Mouse (Mus musculus): Measurements from ENCODE around the gene Sdc3. TPM values are rescaled to one million over a fixed set of nuclear protein-coding genes. Genes with fewer than 3 reads are reported as not detected.

Gene Sdc3
- 0.38 TPM for polyA plus RNA-seq (2017; shearing (Covaris generic))

DNA sequence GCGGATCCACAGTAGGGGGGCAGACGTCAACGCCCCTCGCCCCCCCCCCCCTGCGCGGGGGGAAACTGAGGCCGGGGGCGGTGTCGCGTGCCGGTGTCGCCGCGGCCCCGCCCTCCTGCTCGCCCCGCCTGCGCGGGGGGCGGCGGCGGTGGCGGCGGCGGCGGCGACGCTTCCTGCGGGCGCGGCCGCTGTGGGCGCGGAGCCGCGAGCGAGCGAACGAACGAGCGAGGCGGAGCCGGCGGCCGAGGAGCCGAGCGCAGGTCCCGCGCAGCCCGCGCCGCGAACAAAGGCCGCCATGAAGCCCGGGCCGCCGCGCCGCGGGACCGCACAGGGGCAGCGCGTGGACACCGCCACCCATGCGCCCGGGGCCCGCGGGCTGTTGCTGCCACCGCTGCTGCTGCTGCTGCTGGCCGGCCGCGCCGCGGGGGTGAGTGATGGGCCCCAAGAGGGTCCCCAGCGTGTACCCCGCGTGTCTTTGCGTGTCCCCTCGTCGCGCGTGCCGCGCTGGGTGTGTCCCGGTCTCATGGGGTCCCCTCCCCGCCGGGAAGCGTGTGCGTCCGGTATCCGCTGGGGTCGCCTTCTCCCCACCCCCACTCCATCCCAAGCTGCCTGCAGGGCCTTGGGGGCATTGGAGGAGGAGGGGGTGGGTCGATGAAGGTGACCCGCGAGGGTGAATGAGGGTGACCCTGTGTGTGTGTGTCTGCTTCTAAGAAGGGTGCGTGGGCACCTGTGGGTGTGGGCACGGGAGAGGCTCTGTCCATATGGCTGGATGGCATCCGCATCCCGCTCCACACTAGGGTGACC lies at the start of gene Sdc3:
Sdc3 (plus strand) TSS at position 162 of the 804 bp plus-strand sequence.

Other genes starting within 250 kb of the Sdc3 start
- gene Nkain1, start 218.4 kb upstream of the Sdc3 start, polyA plus RNA-seq (2017; shearing (Covaris generic)): not detected
- 107 TPM for gene Pum1, start 129.2 kb upstream of the Sdc3 start, polyA plus RNA-seq (2017; shearing (Covaris generic))
- gene Laptm5, start 120.6 kb downstream of the Sdc3 start, polyA plus RNA-seq (2017; shearing (Covaris generic)): 2,169 TPM
- not detected for gene Matn1, start 151.8 kb downstream of the Sdc3 start, polyA plus RNA-seq (2017; shearing (Covaris generic))